Mouse (Mus musculus) bone marrow macrophage, adult 2 months (primary cell): Measurements from ENCODE around the gene Thpo. TPM values are rescaled to one million over a fixed set of nuclear protein-coding genes. Genes with fewer than 3 reads are reported as not detected.

Source experiments
- H3K27ac ChIP-seq: 2 replicates; pipeline ENCODE4 v1.5.1; 2012; ENCODE audit warnings: low read depth, low read length; ENCODE audit not compliant: insufficient read depth
- H3K4me1 ChIP-seq: 2 replicates; pipeline ENCODE4 v1.6.1; 2012; ENCODE audit warnings: low read length; ENCODE audit not compliant: control insufficient read depth, insufficient read depth
- H3K4me3 ChIP-seq: 2 replicates; pipeline ENCODE4 v1.5.1; 2012; ENCODE audit warnings: mild to moderate bottlenecking, low read length, moderate library complexity; ENCODE audit not compliant: insufficient read depth
- CTCF ChIP-seq: IDR thresholded peaks from 2 replicates; pipeline ENCODE4 v1.5.1; 2012; ENCODE audit warnings: low read depth, mild to moderate bottlenecking, low read length, moderate library complexity
- POLR2A ChIP-seq: IDR thresholded peaks from 2 replicates; pipeline ENCODE4 v1.6.1; 2012; ENCODE audit warnings: mild to moderate bottlenecking, low read depth, low read length, borderline replicate concordance
- polyA plus RNA-seq: library from polyadenylated mRNA; stranded (reverse); fragments of >200 nt; gene quantifications from 2 replicates; pipeline ENCODE4 v1.2.4, GENCODE M21; 2012; ENCODE audit not compliant: missing spikeins, insufficient read depth, insufficient read length

Thpo gene
- polyA plus RNA-seq, 1 experiment, result not detected

DNA sequence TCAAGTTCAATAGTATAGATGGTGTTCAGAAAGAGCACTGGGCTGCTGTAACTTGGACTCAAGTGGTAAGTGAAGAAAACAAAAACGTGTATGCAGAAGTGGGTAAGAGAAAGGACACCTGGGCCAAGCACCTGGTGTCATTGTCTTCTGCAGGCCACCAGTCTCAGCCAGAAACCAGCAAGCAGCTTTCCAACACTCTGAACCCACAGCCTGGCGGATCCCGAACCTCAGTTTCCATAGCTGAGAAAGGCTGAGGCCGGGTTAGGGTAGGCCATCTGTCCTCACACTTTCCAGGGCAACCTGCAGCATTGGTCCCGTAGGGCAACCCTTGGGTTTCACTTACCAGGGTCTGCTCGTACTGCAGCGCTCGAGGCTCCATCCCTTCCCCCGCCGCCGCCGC lies 18.7 kb downstream of the Thpo start:
- peaks cover 2% of the 10 kb centered on the region; the same call in 1 of the 2 replicates for H3K4me1 ChIP-seq
- H3K27ac ChIP-seq, result no peak overlapping the region
- TF ChIP-seq POLR2A (no peak), CTCF (no peak)
- peak overlapping the region; percentile 70 for H3K4me3 ChIP-seq

DNA sequence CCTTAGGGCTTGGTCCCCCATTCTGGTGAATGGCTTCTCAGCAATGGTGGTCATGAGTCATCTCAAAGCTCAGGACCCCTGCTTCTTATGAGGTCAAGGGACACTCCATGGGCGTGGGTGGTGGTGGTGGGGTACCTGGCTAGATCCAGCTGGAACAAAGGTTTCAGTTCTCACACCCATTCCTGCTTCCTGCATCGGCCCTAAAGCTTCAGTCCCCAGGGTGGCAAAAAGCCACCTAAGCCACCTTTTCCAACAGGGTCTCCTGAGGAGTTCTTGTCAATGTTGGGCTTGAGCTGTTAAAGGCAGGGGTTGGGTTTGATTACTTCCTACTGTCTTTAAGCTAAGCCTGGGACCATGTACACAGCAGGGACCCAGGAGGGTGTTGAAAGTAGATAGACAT lies 19.1 kb downstream of the Thpo start:
- H3K27ac ChIP-seq, result no peak overlapping the region
- H3K4me3 ChIP-seq, result no peak overlapping the region
- H3K4me1 ChIP-seq, result peaks cover 2% of the 10 kb centered on the region; the same call in 1 of the 2 replicates
- TF ChIP-seq CTCF (no peak), POLR2A (no peak)

DNA sequence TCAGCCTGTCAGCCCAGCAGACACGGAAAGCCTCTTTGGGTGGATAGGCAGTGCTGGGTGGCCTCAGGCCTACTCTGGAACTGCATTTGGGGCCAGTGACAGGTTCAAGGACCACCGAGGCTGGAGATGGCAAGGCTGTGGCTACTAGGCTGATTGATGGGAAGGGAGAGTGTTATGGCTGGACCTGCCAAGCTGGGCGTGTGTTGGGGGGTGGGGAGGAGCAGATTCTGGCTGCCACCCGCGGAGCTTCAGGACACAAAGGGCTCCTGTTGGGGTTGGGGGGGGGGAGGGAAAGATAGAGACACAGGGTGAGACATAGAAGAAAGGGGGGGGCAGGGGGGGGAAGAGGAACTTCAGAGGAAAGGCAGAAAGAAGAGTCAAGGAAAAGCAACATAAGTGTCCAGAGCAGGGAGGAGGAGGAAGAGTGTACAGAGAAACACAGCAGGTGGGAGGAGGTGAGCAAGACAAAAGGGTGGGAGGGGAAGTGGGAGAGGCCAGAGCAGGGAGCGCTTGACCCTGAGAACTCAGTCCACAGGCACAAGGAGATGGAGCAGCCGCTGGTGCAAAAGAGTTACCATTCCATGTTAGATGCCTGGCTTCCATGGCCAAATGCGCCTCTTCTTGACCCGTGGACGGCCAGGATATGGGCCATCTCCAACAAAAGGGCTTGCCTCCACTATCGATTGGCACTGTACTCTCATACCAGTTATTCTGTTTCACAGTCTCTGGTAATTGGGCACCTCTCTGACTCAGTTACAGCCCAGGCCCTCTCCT lies 19.8 kb downstream of the Thpo start:
- TF ChIP-seq POLR2A, result no peak
- no peak for TF ChIP-seq CTCF
- peaks cover 2% of the 10 kb centered on the region; the same call in 1 of the 2 replicates for H3K4me1 ChIP-seq
- H3K27ac ChIP-seq, result no peak overlapping the region
- no peak overlapping the region for H3K4me3 ChIP-seq

DNA sequence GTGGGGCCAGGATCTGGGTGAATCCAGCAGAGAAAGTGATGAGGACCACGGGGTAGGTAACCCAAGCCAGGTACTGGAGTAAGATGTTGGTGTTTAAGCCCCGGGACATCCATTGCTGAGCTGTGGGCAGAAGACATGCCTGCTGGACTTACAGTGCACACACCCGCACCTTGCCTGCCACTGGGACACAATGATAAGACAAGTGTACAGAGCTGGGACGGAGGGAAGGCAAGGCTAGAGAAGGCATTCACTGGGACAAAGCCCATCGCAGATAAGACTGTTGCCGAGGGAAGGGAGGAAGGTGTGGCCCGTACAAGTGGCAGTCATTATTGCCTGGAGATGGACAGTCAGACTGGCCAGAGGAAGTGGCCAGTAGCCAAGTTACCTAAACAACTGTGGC lies 21.4 kb downstream of the Thpo start:
- no peak overlapping the region for H3K27ac ChIP-seq

DNA sequence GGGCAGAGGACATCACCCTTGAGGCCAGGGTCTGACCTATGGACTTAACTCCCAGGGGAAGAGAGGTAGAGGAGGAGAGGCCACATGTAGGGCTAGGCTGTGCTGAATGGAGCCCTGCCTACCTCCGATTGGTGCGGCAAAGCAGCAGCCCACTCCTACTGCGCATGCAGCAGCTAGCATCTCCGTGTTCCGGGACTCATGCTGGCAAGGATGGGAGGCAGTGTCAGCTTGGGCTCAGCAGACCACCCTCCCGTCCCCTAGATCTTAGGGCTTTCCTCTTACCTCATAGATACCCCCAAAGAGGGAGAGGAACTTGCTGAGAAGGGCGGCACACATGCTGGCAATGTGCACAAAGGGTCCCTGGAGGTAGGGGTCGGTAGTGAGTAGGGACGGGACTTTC lies 22.1 kb downstream of the Thpo start:
- no peak overlapping the region for H3K27ac ChIP-seq
- no peak for TF ChIP-seq CTCF
- TF ChIP-seq POLR2A, result no peak
- no peaks in the 10 kb centered on the region for H3K4me1 ChIP-seq
- H3K4me3 ChIP-seq, result no peak overlapping the region

More for the DNA sequence above, 21.4 kb downstream of the Thpo start:
- no peaks in the 10 kb centered on the region for H3K4me1 ChIP-seq
- TF ChIP-seq CTCF (no peak), POLR2A (no peak)
- no peak overlapping the region for H3K4me3 ChIP-seq

DNA sequence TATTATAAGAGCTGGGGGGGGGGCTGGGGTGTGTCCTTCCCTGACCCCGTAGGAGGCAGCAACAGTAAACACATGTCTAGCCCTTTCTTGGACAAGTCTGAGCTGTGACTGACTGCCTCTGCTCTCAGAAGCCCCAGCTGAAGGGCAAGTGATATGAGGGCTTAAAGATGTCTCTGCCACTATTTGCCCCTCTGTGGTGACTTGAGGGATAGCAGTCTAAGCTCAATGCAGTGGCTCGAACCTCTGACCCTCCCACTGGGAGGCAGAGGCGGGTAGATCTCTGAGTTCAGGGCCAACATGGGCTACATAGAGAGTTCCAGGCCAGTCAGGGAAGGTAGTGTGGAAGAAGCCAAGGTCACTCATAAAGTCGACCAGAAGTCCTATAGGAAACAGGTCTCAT lies 23.5 kb downstream of the Thpo start:
- no peak for TF ChIP-seq CTCF
- no peak for TF ChIP-seq POLR2A
- Histone ChIP-seq H3K4me3 (no peak overlapping the region), H3K27ac (no peak overlapping the region), H3K4me1 (peaks cover 4% of the 10 kb centered on the region)

DNA sequence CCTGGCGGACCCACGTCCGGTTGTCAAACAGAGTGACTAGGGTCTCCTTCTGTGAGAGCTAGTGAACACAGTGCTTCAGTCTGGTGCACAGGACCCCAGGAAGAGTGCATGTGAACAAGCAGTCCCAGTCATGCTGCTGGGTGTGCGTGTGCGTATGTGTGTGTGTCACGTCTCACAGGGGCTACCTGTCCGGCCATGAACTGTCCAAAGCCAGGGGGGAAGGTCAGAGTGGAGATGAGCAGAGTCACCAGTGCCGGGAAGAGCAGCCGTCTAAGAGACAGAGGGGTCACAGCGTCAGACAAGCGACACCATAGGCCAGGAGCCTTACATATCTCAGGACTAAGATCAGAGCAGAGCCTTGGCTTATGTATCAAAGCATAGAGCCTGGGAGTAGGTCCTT lies 23.9 kb downstream of the Thpo start:
- TF ChIP-seq POLR2A (no peak), CTCF (no peak)
- H3K4me1 ChIP-seq, result peaks cover 6% of the 10 kb centered on the region
- H3K4me3 ChIP-seq, result no peak overlapping the region
- no peak overlapping the region for H3K27ac ChIP-seq

DNA sequence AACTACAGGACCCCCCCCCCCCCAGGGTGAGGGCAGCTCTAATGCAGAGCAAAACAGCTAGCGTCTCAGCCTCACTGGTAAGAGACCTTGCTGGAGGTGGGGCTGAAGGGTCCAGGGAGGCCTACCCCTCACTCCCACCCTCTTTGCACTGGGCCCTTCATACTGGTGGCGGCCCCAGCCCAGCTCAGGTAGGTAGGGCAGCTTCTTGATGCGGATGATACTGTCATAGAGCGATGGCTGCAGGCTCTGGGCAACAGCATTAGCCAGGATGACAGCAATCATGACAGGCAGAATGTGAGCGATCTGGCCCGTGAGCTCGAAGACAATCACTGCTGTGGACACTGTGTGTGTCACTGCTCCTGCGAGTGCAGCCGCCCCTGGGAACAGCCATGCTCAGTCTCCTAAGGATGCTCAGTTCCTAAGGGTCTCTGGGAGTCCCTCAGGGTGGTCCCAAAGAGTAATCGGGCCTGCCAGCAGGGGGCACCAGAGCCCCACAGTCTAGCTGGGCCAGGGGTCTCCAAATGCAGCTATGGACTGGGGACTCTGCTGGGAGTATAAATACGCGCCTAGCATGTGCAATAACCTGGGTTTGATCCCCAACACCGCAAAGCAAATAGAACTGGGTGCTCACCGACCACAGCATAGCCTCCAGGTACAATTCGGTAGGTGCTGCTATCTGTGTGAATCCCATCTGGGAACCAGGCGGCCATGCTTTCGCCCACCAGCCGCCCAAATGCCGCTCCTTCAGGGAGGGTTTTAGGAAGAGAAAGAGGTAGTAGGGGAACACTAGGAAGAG lies 25.2 kb downstream of the Thpo start:
- H3K4me3 ChIP-seq, result no peak overlapping the region
- TF ChIP-seq CTCF, result peak; percentile 74
- TF ChIP-seq POLR2A, result no peak
- H3K27ac ChIP-seq, result no peak overlapping the region
- H3K4me1 ChIP-seq, result peaks cover 6% of the 10 kb centered on the region

DNA sequence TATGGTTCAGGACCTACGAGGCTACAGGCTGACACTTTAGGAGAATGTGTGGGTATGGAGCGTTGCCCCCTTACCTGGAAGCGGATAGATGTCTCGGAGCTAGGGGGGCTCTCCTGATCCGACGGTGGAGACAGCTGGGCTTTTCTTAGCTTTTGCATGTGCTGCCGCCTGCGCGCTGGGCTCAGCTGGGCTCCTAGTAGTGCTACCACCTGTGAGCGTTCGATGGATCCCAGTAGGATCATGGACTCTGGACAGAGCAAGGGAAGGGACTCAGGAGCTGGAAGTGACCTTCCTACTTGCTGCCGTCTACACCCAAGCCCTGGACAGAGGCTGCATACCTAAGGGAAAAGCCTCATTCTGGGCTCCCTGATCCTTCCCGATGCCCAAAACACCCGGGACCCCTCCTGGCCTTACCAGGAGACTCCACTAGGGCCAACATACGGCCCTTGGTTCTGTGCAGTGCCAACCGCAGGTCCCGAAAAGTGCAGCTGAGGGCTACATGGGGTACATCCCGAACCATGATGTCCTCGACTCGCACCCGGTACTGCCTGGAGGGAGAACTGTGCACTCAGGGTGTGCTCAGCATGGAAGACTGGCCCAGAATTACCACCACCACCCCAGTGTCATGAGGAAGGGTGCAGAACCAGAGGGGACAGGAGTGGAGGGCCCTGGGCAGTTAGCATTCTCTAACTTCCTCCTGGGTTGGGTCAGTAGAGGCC lies 25.9 kb downstream of the Thpo start:
- no peak overlapping the region for H3K27ac ChIP-seq
- TF ChIP-seq CTCF (no peak), POLR2A (no peak)
- no peak overlapping the region for H3K4me3 ChIP-seq
- H3K4me1 ChIP-seq, result peaks cover 6% of the 10 kb centered on the region
